Mouse (Mus musculus): ENCODE data around the gene Tysnd1. TPM values are rescaled to one million over a fixed set of nuclear protein-coding genes. Genes with fewer than 3 reads are reported as not detected.

Gene Tysnd1
- polyA plus RNA-seq, 1 experiment, result 20.3 TPM

DNA sequence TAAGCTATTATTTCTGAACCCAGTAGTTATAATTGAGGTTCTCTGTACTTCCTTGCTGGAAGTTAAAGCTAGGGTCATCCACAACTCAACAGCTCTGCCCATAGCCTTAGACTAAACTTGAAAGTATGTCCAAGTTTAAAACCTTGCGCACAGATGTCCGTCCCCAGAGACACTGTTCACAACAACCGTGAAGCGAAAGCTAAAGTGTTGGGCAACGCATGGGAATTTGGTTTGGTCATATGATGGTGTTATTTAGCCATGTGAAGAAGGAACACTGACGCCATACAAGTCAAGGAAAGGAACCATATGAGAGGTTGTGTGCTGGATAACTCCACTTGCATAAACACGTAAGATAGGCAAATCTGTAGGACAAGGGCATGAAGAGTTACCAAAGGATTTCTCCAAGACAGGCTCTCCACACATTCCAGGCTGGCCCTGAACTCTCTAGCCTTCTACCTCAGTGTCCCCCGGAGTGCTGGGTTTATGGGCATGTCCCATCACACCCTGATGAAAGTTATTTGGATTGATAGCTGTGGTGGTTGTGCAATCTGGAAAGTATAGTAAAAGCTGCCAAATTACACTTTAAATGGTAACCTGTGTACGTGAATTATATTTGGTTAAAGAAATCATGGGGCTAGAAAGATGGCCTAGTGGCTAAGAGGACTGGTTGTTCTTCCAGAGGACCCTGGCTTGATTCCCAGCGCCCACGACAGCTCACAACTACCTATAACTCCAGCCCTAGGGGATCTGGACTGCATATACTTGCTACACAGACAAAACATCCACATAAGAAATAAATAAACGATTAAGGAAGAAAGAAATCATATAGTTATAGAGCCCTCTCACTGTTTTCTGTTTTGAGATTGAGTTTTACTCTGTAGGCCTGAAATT is 22.3 kb downstream of the Tysnd1 start:
- Histone ChIP-seq H3K36me3 (ENCODE audit: control insufficient read depth, insufficient read depth) (no peaks in the 10 kb centered on the region), H3ac (ENCODE audit: control insufficient read depth, insufficient read length, low read depth) (no peak overlapping the region), H3K79me2 (ENCODE audit: control insufficient read depth, insufficient read depth) (no peaks in the 10 kb centered on the region), H3K27me3 (ENCODE audit: control insufficient read depth, insufficient read depth, insufficient read length) (no peaks in the 10 kb centered on the region), H3K4me3 (ENCODE audit: insufficient read depth, poor library complexity, severe bottlenecking) (no peak overlapping the region), H3K79me3 (ENCODE audit: low read depth) (no peaks in the 10 kb centered on the region)
- TF ChIP-seq CTCF (IDR thresholded peaks at IDR 0.05; ENCODE audit: control insufficient read depth, insufficient read depth, insufficient read length) (no peak), MYOD1 (IDR thresholded peaks at IDR 0.05; ENCODE audit: control insufficient read depth, insufficient read length, low read depth) (no peak), USF1 (IDR thresholded peaks at IDR 0.05; ENCODE audit: low read depth) (no peak), FOSL1 (IDR thresholded peaks at IDR 0.05; ENCODE audit: insufficient read depth, low read length, poor library complexity, severe bottlenecking) (no peak), MYOG (IDR thresholded peaks at IDR 0.05; ENCODE audit: control insufficient read depth, extremely low read depth, insufficient read length) (no peak), CEBPB (IDR thresholded peaks at IDR 0.05; ENCODE audit: low read depth) (no peak), MAX (IDR thresholded peaks at IDR 0.05) (no peak)

DNA sequence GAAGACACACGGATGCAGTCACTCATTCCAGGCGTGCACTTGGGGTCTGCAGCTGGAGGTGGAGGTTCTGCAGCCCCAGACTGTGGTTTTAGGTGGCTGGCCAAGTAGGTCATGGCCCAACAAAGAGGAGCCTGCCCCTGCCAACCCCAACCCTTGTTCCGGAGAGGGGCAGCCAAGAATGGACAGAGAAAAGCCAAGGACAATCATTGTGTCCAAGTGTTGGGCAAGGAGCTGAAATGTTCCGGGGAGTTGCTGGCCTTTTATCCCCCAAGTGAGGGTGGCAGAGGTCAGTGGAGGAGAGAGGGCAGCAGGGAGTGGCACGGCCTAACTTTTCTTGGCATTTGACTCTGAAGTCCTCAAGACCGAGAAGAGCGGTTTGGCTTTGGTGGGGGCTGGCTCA is 25.0 kb downstream of the Tysnd1 start:
- Histone ChIP-seq H3K36me3 (ENCODE audit: control insufficient read depth, insufficient read depth) (no peaks in the 10 kb centered on the region), H3K4me3 (ENCODE audit: insufficient read depth, poor library complexity, severe bottlenecking) (no peak overlapping the region), H3K79me2 (ENCODE audit: control insufficient read depth, insufficient read depth) (no peaks in the 10 kb centered on the region), H3ac (ENCODE audit: control insufficient read depth, insufficient read length, low read depth) (no peak overlapping the region), H3K79me3 (ENCODE audit: low read depth) (no peaks in the 10 kb centered on the region), H3K27me3 (ENCODE audit: control insufficient read depth, insufficient read depth, insufficient read length) (no peaks in the 10 kb centered on the region)
- no peak for TF ChIP-seq MYOG (IDR thresholded peaks at IDR 0.05; ENCODE audit: control insufficient read depth, extremely low read depth, insufficient read length)
- TF ChIP-seq MAX (IDR thresholded peaks at IDR 0.05), result no peak
- no peak for TF ChIP-seq MYOD1 (IDR thresholded peaks at IDR 0.05; ENCODE audit: control insufficient read depth, insufficient read length, low read depth)
- no peak for TF ChIP-seq CEBPB (IDR thresholded peaks at IDR 0.05; ENCODE audit: low read depth)
- no peak for TF ChIP-seq CTCF (IDR thresholded peaks at IDR 0.05; ENCODE audit: control insufficient read depth, insufficient read depth, insufficient read length)

DNA sequence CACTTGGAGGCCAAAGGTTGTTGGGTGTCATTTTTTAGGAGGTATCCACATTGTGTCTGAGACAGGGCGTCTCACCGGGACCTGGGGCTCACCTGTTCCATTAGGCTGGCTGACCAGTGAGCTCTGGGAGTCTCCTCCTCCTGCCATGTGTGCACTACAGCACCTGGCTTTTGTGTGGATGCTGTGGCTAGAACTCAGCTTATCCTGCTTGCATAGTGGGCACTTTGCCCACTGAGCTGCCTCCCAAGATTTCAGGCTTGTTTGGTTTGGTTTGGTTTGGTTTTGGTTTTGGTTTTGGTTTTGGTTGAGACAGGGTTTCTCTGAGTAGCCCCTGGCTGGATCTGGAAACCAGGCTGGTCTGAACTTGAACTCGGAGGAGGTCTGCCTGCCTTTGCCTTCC is 26.9 kb downstream of the Tysnd1 start:
- Histone ChIP-seq H3K4me3 (ENCODE audit: insufficient read depth, poor library complexity, severe bottlenecking) (no peak overlapping the region), H3ac (ENCODE audit: control insufficient read depth, insufficient read length, low read depth) (no peak overlapping the region), H3K79me2 (ENCODE audit: control insufficient read depth, insufficient read depth) (no peaks in the 10 kb centered on the region), H3K79me3 (ENCODE audit: low read depth) (no peaks in the 10 kb centered on the region), H3K27me3 (ENCODE audit: control insufficient read depth, insufficient read depth, insufficient read length) (no peaks in the 10 kb centered on the region), H3K36me3 (ENCODE audit: control insufficient read depth, insufficient read depth) (no peaks in the 10 kb centered on the region)
- no peak for TF ChIP-seq MYOG (IDR thresholded peaks at IDR 0.05; ENCODE audit: control insufficient read depth, extremely low read depth, insufficient read length)
- no peak for TF ChIP-seq CEBPB (IDR thresholded peaks at IDR 0.05; ENCODE audit: low read depth)
- TF ChIP-seq FOSL1 (IDR thresholded peaks at IDR 0.05; ENCODE audit: insufficient read depth, low read length, poor library complexity, severe bottlenecking), result no peak
- no peak for TF ChIP-seq USF1 (IDR thresholded peaks at IDR 0.05; ENCODE audit: low read depth)
- no peak for TF ChIP-seq MYOD1 (IDR thresholded peaks at IDR 0.05; ENCODE audit: control insufficient read depth, insufficient read length, low read depth)
- TF ChIP-seq MAX (IDR thresholded peaks at IDR 0.05), result no peak
- no peak for TF ChIP-seq CTCF (IDR thresholded peaks at IDR 0.05; ENCODE audit: control insufficient read depth, insufficient read depth, insufficient read length)

DNA sequence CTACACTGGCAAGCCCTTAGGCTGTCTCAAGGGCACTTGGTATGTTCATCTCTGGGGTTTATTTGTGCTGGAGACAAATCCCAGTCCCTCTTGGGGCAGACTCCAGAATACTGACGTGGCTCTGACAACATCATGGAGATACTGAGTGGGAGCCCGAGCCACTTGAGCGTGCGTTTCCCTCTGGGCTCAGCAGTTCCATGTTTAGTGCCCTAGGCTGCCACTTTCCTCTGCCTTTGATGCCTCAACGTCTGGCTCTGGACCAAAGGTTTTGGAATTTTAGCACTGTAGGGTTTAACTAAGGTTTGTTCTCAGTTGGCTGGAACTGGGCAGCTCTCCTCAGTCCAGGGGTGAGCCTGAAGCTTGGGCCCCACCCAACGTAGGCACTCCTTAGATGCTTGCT is 28.0 kb downstream of the Tysnd1 start:
- H3ac ChIP-seq (ENCODE audit: control insufficient read depth, insufficient read length, low read depth), result no peak overlapping the region
- no peak overlapping the region for H3K4me3 ChIP-seq (ENCODE audit: insufficient read depth, poor library complexity, severe bottlenecking)
- no peak for TF ChIP-seq FOSL1 (IDR thresholded peaks at IDR 0.05; ENCODE audit: insufficient read depth, low read length, poor library complexity, severe bottlenecking)
- no peaks in the 10 kb centered on the region for H3K27me3 ChIP-seq (ENCODE audit: control insufficient read depth, insufficient read depth, insufficient read length)
- no peaks in the 10 kb centered on the region for H3K79me3 ChIP-seq (ENCODE audit: low read depth)
- no peaks in the 10 kb centered on the region for H3K79me2 ChIP-seq (ENCODE audit: control insufficient read depth, insufficient read depth)
- no peaks in the 10 kb centered on the region for H3K36me3 ChIP-seq (ENCODE audit: control insufficient read depth, insufficient read depth)

DNA sequence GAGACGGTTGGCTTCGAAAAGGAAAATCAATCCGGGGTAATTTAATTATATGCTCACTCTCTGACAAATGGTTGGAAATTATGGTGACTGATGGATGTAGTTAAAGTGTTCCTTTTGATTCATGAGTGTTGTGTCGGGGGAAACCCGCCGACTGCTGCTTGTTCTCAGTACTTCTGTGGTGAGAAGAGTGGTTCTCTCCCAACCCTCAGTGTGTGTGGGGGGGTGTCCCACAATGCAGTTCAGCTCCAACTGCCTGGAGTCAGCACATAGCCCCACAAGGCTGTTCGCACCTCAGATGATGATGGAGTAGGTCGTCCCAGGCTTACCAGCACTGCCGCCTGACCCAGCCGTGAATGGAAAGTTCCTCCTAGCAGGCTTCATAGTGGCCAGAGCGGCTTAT is 33.9 kb downstream of the Tysnd1 start:
- H3K4me3 ChIP-seq (ENCODE audit: insufficient read depth, poor library complexity, severe bottlenecking), result no peak overlapping the region
- TF ChIP-seq CTCF (IDR thresholded peaks at IDR 0.05; ENCODE audit: control insufficient read depth, insufficient read depth, insufficient read length), result no peak
- no peak for TF ChIP-seq MYOD1 (IDR thresholded peaks at IDR 0.05; ENCODE audit: control insufficient read depth, insufficient read length, low read depth)
- TF ChIP-seq FOSL1 (IDR thresholded peaks at IDR 0.05; ENCODE audit: insufficient read depth, low read length, poor library complexity, severe bottlenecking), result no peak
- no peak for TF ChIP-seq USF1 (IDR thresholded peaks at IDR 0.05; ENCODE audit: low read depth)
- TF ChIP-seq MAX (IDR thresholded peaks at IDR 0.05), result no peak
- H3K36me3 ChIP-seq (ENCODE audit: control insufficient read depth, insufficient read depth), result peaks cover 6% of the 10 kb centered on the region
- no peak overlapping the region for H3ac ChIP-seq (ENCODE audit: control insufficient read depth, insufficient read length, low read depth)
- no peaks in the 10 kb centered on the region for H3K79me3 ChIP-seq (ENCODE audit: low read depth)
- H3K27me3 ChIP-seq (ENCODE audit: control insufficient read depth, insufficient read depth, insufficient read length), result no peaks in the 10 kb centered on the region
- no peaks in the 10 kb centered on the region for H3K79me2 ChIP-seq (ENCODE audit: control insufficient read depth, insufficient read depth)

DNA sequence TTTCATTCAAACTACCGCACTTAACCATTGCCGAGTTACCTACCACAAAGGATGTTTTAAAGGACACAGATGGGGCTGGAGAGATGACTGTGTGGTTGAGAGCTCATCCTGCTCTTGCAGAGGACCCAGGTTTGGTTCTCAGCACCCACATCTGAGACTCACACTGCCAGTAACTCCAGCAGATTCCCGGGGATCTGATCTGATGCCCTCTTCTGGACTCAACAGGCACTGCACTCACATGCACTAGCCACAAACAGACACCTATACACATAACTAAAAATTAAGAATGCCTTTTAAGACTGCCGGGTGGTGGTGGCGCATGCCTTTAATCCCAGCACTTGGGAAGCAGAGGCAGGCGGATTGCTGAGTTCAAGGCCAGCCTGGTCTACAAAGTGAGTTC is 34.9 kb downstream of the Tysnd1 start:
- Histone ChIP-seq H3ac (ENCODE audit: control insufficient read depth, insufficient read length, low read depth) (no peak overlapping the region), H3K27me3 (ENCODE audit: control insufficient read depth, insufficient read depth, insufficient read length) (no peaks in the 10 kb centered on the region), H3K36me3 (ENCODE audit: control insufficient read depth, insufficient read depth) (peaks cover 6% of the 10 kb centered on the region), H3K4me3 (ENCODE audit: insufficient read depth, poor library complexity, severe bottlenecking) (no peak overlapping the region), H3K79me3 (ENCODE audit: low read depth) (no peaks in the 10 kb centered on the region), H3K79me2 (ENCODE audit: control insufficient read depth, insufficient read depth) (no peaks in the 10 kb centered on the region)
- TF ChIP-seq CTCF (IDR thresholded peaks at IDR 0.05; ENCODE audit: control insufficient read depth, insufficient read depth, insufficient read length) (no peak), USF1 (IDR thresholded peaks at IDR 0.05; ENCODE audit: low read depth) (no peak)
